Mouse (Mus musculus): ENCODE measurements around the gene Btnl4. TPM values are rescaled to one million over a fixed set of nuclear protein-coding genes. Genes with fewer than 3 reads are reported as not detected.

Gene Btnl4
- polyA plus RNA-seq, 1 experiment from 2014 or later, result not detected

DNA sequence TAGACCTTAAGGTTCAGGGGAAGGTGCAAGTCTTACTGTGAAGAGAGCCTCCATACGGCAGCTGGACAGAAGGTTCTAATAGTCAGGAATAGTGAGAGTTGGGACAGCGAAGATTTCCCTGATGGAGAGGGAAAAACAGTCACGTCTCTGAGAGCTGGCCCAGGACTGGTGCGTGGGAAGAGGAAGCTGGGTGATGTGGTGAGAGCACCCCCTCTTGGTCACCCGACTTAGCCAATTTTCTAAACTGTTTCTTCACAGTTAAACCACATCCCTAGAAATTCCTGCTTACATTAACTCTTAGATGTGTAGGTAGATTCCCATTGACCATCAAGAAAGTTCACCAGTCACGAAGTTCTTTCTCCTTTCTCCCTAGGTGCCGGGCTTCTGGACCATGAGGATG lies 57.1 kb downstream of the Btnl4 start:
- Histone ChIP-seq H3K9ac (no peak overlapping the region), H3K4me2 (no peak overlapping the region), H3K4me1 (no peaks in the 10 kb centered on the region), H3K27ac (no peak overlapping the region), H3K4me3 (no peak overlapping the region), H3K9me3 (no peaks in the 10 kb centered on the region), H3K36me3 (no peaks in the 10 kb centered on the region), H3K27me3 (no peaks in the 10 kb centered on the region)
- WGBS, result 69% methylated on average over 7 of the region's 7 CpGs
- ATAC-seq (ENCODE audit: borderline replicate concordance, extremely low read depth, low FRiP score, low TSS enrichment), result no peak

Other genes with a start within 250 kb of the Btnl4 start
- gene H2-Ob, start 238.4 kb downstream of the Btnl4 start, polyA plus RNA-seq (2015; fragmentation: Nextera tagmentation; extraction: Ambion mirVana), result 0.09 and 0.14 TPM in 2 replicates
- gene H2-Ab1, start 219.6 kb downstream of the Btnl4 start, polyA plus RNA-seq (2015; fragmentation: Nextera tagmentation; extraction: Ambion mirVana), result 12.1 and 42.0 TPM in 2 replicates
- gene H2-Aa, start 189.5 kb downstream of the Btnl4 start, polyA plus RNA-seq (2015; fragmentation: Nextera tagmentation; extraction: Ambion mirVana), result 6.3 and 18.9 TPM in 2 replicates
- 4.7 and 12.0 TPM in 2 replicates for gene H2-Eb1, start 171.5 kb downstream of the Btnl4 start, polyA plus RNA-seq (2015; fragmentation: Nextera tagmentation; extraction: Ambion mirVana)
- 0.11 TPM in 1 of 2 replicates, not detected in the other for gene H2-Eb2, start 151.7 kb downstream of the Btnl4 start, polyA plus RNA-seq (2015; fragmentation: Nextera tagmentation; extraction: Ambion mirVana)
- gene Btnl2, start 122.5 kb downstream of the Btnl4 start, polyA plus RNA-seq (2015; fragmentation: Nextera tagmentation; extraction: Ambion mirVana), result 0.08 and 0.16 TPM in 2 replicates
- gene Btnl1, start 100.2 kb downstream of the Btnl4 start, polyA plus RNA-seq (2015; fragmentation: Nextera tagmentation; extraction: Ambion mirVana), result not detected in 2 replicates
- gene BC051142, start 78.5 kb downstream of the Btnl4 start, polyA plus RNA-seq (2015; fragmentation: Nextera tagmentation; extraction: Ambion mirVana), result 0.37 and 0.89 TPM in 2 replicates
- gene Btnl6, start 40.0 kb upstream of the Btnl4 start, polyA plus RNA-seq (2015; fragmentation: Nextera tagmentation; extraction: Ambion mirVana), result not detected in 2 replicates
- 11.2 and 12.0 TPM in 2 replicates for gene Notch4, start 87.0 kb upstream of the Btnl4 start, polyA plus RNA-seq (2015; fragmentation: Nextera tagmentation; extraction: Ambion mirVana)
- gene Gpsm3, start 112.5 kb upstream of the Btnl4 start, polyA plus RNA-seq (2015; fragmentation: Nextera tagmentation; extraction: Ambion mirVana), result 11.5 and 17.9 TPM in 2 replicates
- gene Pbx2, start 113.9 kb upstream of the Btnl4 start, polyA plus RNA-seq (2015; fragmentation: Nextera tagmentation; extraction: Ambion mirVana), result 8.8 and 9.8 TPM in 2 replicates
- 197 and 248 TPM in 2 replicates for gene Ager, start 120.5 kb upstream of the Btnl4 start, polyA plus RNA-seq (2015; fragmentation: Nextera tagmentation; extraction: Ambion mirVana)
- gene Rnf5, start 126.4 kb upstream of the Btnl4 start, polyA plus RNA-seq (2015; fragmentation: Nextera tagmentation; extraction: Ambion mirVana), result 122 and 124 TPM in 2 replicates
- 51.8 and 51.9 TPM in 2 replicates for gene Agpat1, start 126.9 kb upstream of the Btnl4 start, polyA plus RNA-seq (2015; fragmentation: Nextera tagmentation; extraction: Ambion mirVana)
- gene Egfl8, start 138.7 kb upstream of the Btnl4 start, polyA plus RNA-seq (2015; fragmentation: Nextera tagmentation; extraction: Ambion mirVana), result 2.2 and 2.8 TPM in 2 replicates
- gene Ppt2, start 151.2 kb upstream of the Btnl4 start, polyA plus RNA-seq (2015; fragmentation: Nextera tagmentation; extraction: Ambion mirVana), result 21.0 and 22.4 TPM in 2 replicates
- gene Prrt1, start 152.2 kb upstream of the Btnl4 start, polyA plus RNA-seq (2015; fragmentation: Nextera tagmentation; extraction: Ambion mirVana), result 0.16 and 0.46 TPM in 2 replicates
- gene Fkbpl, start 167.4 kb upstream of the Btnl4 start, polyA plus RNA-seq (2015; fragmentation: Nextera tagmentation; extraction: Ambion mirVana), result 12.9 and 14.0 TPM in 2 replicates
- 84.6 and 85.8 TPM in 2 replicates for gene Atf6b, start 169.8 kb upstream of the Btnl4 start, polyA plus RNA-seq (2015; fragmentation: Nextera tagmentation; extraction: Ambion mirVana)
- 0.59 and 0.77 TPM in 2 replicates for gene Tnxb, start 193.2 kb upstream of the Btnl4 start, polyA plus RNA-seq (2015; fragmentation: Nextera tagmentation; extraction: Ambion mirVana)

Data from lung, embryonic 15.5 days (tissue).